Mouse (Mus musculus): Measurements from ENCODE around the gene Fam102a. TPM values are rescaled to one million over a fixed set of nuclear protein-coding genes. Genes with fewer than 3 reads are reported as not detected.

Fam102a gene
- polyA plus RNA-seq, 1 experiment, result 40.2 TPM

DNA sequence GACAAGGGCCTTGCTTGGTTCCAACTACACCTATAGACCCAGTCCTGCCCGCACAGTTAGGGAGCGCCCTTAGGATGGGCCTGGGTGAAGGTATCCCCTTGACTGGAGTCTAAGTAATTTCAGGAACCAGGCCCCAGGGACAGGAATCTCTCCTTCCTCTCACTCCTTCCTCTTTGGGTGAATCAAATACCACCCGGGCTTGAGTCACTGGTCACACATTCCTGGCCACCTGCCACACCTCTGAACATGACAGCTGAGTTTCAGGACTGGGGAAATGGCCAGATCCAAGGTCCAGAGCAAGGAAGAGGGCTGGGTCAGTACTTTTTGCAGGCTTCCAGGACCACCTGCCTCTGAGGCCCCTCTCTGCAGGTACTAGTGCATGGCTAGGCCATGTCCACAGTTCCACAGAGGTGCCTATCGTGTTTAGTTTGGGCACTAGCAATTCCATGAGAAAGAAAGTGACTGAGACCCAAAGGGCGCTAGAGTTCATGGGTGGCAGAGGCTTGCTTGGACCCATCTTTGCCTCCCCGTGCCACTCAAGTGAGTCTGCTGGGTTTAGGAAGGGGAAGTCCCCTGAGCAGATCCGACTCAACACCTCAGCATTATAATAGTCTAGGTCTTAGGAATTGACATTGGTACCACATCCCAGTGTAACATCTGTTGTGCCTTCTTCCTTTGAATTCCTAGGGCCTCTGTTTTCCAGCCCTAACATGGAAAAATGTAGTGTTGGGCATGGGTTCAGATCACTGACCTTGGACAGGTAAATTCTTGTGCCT, 13.0 kb downstream of the Fam102a start:
- Histone ChIP-seq H3K27ac (ENCODE audit: insufficient read depth, low read length) (no peak overlapping the region), H3K4me1 (ENCODE audit: control insufficient read depth, insufficient read depth, low read length) (peaks cover 49% of the 10 kb centered on the region), H3K27me3 (ENCODE audit: control insufficient read depth, insufficient read depth, low read length) (no peaks in the 10 kb centered on the region), H3K4me3 (replicated peaks; ENCODE audit: insufficient read depth, low read depth, low read length) (no peak overlapping the region)
- TF ChIP-seq CTCF (IDR thresholded peaks at IDR 0.05; ENCODE audit: borderline replicate concordance, insufficient read depth, low read depth, low read length) (no peak), POLR2A (IDR thresholded peaks at IDR 0.05; ENCODE audit: borderline replicate concordance, insufficient read depth, low read length) (no peak)
- WGBS, result 82% methylated on average over 7 of the region's 7 CpGs
- peak in 1 of 2 experiments; percentile 49 for DNase-seq

DNA sequence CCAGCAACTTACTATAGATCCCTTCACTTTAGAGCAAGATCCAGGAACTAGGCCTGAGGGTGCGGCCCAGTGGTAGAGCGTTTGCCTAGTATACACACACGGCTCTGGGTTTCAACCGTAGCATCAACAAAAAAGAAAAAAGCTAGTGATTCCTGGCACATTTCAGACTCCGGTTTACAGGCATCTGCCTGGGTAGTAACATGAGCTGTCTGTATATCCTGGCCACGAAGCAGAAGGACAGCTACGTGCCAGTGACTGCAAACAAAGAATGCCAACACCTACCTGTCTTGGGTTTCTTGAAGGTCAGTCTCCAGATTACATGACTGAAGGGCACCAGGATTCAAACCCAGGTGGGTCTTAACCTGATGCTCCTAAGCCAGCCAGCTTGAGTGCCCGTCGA, 14.0 kb downstream of the Fam102a start:
- Histone ChIP-seq H3K27me3 (ENCODE audit: control insufficient read depth, insufficient read depth, low read length) (no peaks in the 10 kb centered on the region), H3K27ac (ENCODE audit: insufficient read depth, low read length) (no peak overlapping the region), H3K4me3 (replicated peaks; ENCODE audit: insufficient read depth, low read depth, low read length) (no peak overlapping the region), H3K4me1 (ENCODE audit: control insufficient read depth, insufficient read depth, low read length) (peaks cover 45% of the 10 kb centered on the region)
- no peak for TF ChIP-seq CTCF (IDR thresholded peaks at IDR 0.05; ENCODE audit: borderline replicate concordance, insufficient read depth, low read depth, low read length)
- TF ChIP-seq POLR2A (IDR thresholded peaks at IDR 0.05; ENCODE audit: borderline replicate concordance, insufficient read depth, low read length), result no peak
- no peak for DNase-seq
- WGBS, result 57% methylated on average over 9 of the region's 9 CpGs

- Histone ChIP-seq H3K27me3 (ENCODE audit: control insufficient read depth, insufficient read depth, low read length) (no peaks in the 10 kb centered on the region), H3K4me1 (ENCODE audit: control insufficient read depth, insufficient read depth, low read length) (peaks cover 45% of the 10 kb centered on the region), H3K27ac (ENCODE audit: insufficient read depth, low read length) (0 out of 2 replicates have a peak overlapping the region, but pooled peaks have one; percentile 40), H3K4me3 (replicated peaks; ENCODE audit: insufficient read depth, low read depth, low read length) (no peak overlapping the region)
- TF ChIP-seq POLR2A (IDR thresholded peaks at IDR 0.05; ENCODE audit: borderline replicate concordance, insufficient read depth, low read length), result no peak
- no peak for TF ChIP-seq CTCF (IDR thresholded peaks at IDR 0.05; ENCODE audit: borderline replicate concordance, insufficient read depth, low read depth, low read length)
- DNase-seq, result peak; percentile 29 to 43
- WGBS, result 22% methylated on average over 6 of the region's 6 CpGs
Measured at GRCm38 (mm10) chr2:32549764-32550163, 14.6 kb downstream of the Fam102a start.

- H3K4me1 ChIP-seq (ENCODE audit: control insufficient read depth, insufficient read depth, low read length), result peaks cover 52% of the 10 kb centered on the region
- no peak for TF ChIP-seq POLR2A (IDR thresholded peaks at IDR 0.05; ENCODE audit: borderline replicate concordance, insufficient read depth, low read length)
- TF ChIP-seq CTCF (IDR thresholded peaks at IDR 0.05; ENCODE audit: borderline replicate concordance, insufficient read depth, low read depth, low read length), result no peak
- no peak for DNase-seq
- 91% methylated on average over 5 of the region's 5 CpGs for WGBS
- no peak overlapping the region for H3K27ac ChIP-seq (ENCODE audit: insufficient read depth, low read length)
- H3K27me3 ChIP-seq (ENCODE audit: control insufficient read depth, insufficient read depth, low read length), result no peaks in the 10 kb centered on the region
- H3K4me3 ChIP-seq (replicated peaks; ENCODE audit: insufficient read depth, low read depth, low read length), result no peak overlapping the region
Measured at GRCm38 (mm10) chr2:32551236-32551635, 16.1 kb downstream of the Fam102a start.

DNA sequence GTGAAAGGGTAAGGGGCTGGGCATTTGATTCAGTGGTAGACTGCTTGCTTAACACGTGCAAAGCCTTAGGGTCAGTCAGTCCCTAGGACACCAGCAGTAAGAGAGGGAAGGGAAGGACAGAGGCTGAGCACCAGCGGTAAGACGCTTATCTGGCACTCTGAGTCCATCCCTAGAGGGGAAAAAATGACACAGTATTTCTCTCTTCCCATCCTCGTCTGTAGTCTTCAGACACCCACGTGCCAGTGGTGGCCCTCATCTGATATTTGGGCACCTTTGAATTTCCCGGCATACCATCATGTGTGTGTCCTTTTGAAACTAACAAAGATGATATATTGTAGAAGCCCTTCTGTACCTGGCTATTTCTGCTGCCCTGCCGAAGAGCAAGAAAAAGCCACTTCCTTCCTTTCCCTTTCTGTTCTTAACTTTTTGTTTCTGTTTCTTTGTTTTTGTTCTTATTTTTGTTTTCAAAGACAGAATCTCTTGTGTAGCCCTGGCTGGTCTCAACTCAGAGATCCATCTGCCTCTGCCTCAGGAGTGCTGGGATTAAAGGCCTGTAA, 18.5 kb downstream of the Fam102a start:
- no peak for TF ChIP-seq POLR2A (IDR thresholded peaks at IDR 0.05; ENCODE audit: borderline replicate concordance, insufficient read depth, low read length)
- TF ChIP-seq CTCF (IDR thresholded peaks at IDR 0.05; ENCODE audit: borderline replicate concordance, insufficient read depth, low read depth, low read length), result no peak

DNA sequence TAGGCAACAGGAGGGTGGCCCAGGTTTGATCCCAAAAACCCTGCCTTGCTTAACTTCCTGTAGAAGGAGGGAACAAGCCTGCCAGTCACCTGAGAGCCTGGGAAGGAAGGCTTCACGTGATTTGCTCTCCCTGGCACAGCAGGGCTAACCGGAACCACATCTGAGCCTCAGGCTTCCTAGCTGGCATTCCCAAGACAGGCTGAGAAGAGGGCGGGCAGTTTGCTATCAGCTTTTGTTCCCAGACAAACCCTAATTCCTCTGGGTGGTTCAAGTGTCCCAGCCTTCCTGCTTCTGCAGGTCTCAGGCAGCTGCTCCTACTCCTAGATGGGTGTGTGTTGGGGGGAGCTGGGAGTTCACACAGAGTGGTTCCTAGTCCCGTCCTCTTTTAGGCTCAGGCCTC, 20.4 kb downstream of the Fam102a start:
- H3K4me1 ChIP-seq (ENCODE audit: control insufficient read depth, insufficient read depth, low read length), result peaks cover 24% of the 10 kb centered on the region
- 0 out of 2 replicates have a peak overlapping the region, but pooled peaks have one; percentile 19 for H3K27ac ChIP-seq (ENCODE audit: insufficient read depth, low read length)
- H3K4me3 ChIP-seq (replicated peaks; ENCODE audit: insufficient read depth, low read depth, low read length), result no peak overlapping the region
- no peaks in the 10 kb centered on the region for H3K27me3 ChIP-seq (ENCODE audit: control insufficient read depth, insufficient read depth, low read length)
- no peak for TF ChIP-seq CTCF (IDR thresholded peaks at IDR 0.05; ENCODE audit: borderline replicate concordance, insufficient read depth, low read depth, low read length)
- TF ChIP-seq POLR2A (IDR thresholded peaks at IDR 0.05; ENCODE audit: borderline replicate concordance, insufficient read depth, low read length), result no peak
- no peak for DNase-seq
- 29% methylated on average over 4 of the region's 4 CpGs for WGBS

More for the DNA sequence above, 18.5 kb downstream of the Fam102a start:
- 74% methylated on average over 7 of the region's 7 CpGs for WGBS
- Histone ChIP-seq H3K27me3 (ENCODE audit: control insufficient read depth, insufficient read depth, low read length) (no peaks in the 10 kb centered on the region), H3K27ac (ENCODE audit: insufficient read depth, low read length) (no peak overlapping the region), H3K4me3 (replicated peaks; ENCODE audit: insufficient read depth, low read depth, low read length) (no peak overlapping the region), H3K4me1 (ENCODE audit: control insufficient read depth, insufficient read depth, low read length) (peaks cover 39% of the 10 kb centered on the region)
- DNase-seq, result no peak

GRCm38 (mm10) chr2:32556019-32556418, 20.9 kb downstream of the Fam102a start:
- H3K4me1 ChIP-seq (ENCODE audit: control insufficient read depth, insufficient read depth, low read length), result peaks cover 24% of the 10 kb centered on the region
- no peaks in the 10 kb centered on the region for H3K27me3 ChIP-seq (ENCODE audit: control insufficient read depth, insufficient read depth, low read length)
- DNase-seq, result no peak
- TF ChIP-seq CTCF (IDR thresholded peaks at IDR 0.05; ENCODE audit: borderline replicate concordance, insufficient read depth, low read depth, low read length) (no peak), POLR2A (IDR thresholded peaks at IDR 0.05; ENCODE audit: borderline replicate concordance, insufficient read depth, low read length) (no peak)
- H3K27ac ChIP-seq (ENCODE audit: insufficient read depth, low read length), result peak overlapping the region; percentile 19; the same call in 1 of the 2 replicates
- H3K4me3 ChIP-seq (replicated peaks; ENCODE audit: insufficient read depth, low read depth, low read length), result no peak overlapping the region
- 73% methylated on average over 7 of the region's 7 CpGs for WGBS

DNA sequence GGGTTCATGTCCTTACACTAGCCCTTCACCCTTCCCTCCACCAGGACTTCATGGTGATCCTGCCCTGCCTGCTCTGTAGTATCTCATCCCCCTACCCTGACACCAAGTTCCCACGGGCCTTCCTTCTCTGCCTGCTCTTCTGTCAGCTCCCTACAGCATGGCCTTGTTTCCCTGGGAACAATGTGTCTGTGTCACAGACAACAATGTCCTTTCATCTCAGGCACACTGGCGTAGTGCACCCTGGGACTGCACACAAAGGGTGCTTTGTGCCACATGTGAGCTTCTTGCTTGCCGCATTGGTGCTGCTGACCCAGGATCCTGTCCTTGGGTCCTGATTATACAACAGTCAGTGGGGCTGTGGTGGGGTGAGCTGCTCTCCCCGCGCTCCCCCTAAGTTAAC, 24.4 kb downstream of the Fam102a start:
- Histone ChIP-seq H3K27ac (ENCODE audit: insufficient read depth, low read length) (peak overlapping the region; percentile 45), H3K27me3 (ENCODE audit: control insufficient read depth, insufficient read depth, low read length) (no peaks in the 10 kb centered on the region), H3K4me1 (ENCODE audit: control insufficient read depth, insufficient read depth, low read length) (peaks cover 11% of the 10 kb centered on the region), H3K4me3 (replicated peaks; ENCODE audit: insufficient read depth, low read depth, low read length) (no peak overlapping the region)
- TF ChIP-seq POLR2A (IDR thresholded peaks at IDR 0.05; ENCODE audit: borderline replicate concordance, insufficient read depth, low read length) (no peak), CTCF (IDR thresholded peaks at IDR 0.05; ENCODE audit: borderline replicate concordance, insufficient read depth, low read depth, low read length) (no peak)
- WGBS, result 42% methylated on average over 5 of the region's 5 CpGs
- DNase-seq, result no peak
